Mouse (Mus musculus): ENCODE results near the gene Gm49383. TPM values are rescaled to one million over a fixed set of nuclear protein-coding genes. Genes with fewer than 3 reads are reported as not detected.

Gm49383 gene
- polyA plus RNA-seq, 1 experiment from 2014 or later, result 18.2 TPM

DNA sequence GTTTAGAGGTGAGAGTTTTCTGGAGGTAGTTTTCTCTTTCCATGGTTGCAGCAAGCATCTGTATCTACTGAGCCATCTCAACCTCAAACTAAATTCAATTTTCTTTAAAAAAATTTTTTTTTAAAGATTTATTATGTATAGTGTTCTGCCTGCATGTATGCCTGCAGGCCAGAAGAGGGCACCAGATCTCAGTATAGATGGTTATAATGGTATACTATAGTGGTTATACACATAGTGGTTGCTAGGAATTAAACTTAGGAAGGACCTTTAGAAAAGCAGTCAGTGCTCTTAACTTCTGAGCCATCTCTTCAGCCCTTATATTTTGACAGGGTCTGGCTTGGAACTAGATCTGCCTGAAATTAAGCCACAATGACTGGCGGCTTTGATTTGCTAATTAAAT lies 6.4 kb downstream of the Gm49383 start:
- Histone ChIP-seq H3K9ac (ENCODE audit: low read depth, low read length) (no peak overlapping the region), H3K36me3 (ENCODE audit: control insufficient read depth, insufficient read depth, low read length) (peaks cover 48% of the 10 kb centered on the region), H3K4me1 (ENCODE audit: control insufficient read depth, insufficient read depth, low read length) (peaks cover 5% of the 10 kb centered on the region), H3K27me3 (replicated peaks; ENCODE audit: control insufficient read depth, insufficient read depth, low read length) (no peaks in the 10 kb centered on the region), H3K4me3 (ENCODE audit: low read depth, low read length) (no peak overlapping the region), H3K9me3 (ENCODE audit: control insufficient read depth, low read length) (no peaks in the 10 kb centered on the region), H3K27ac (replicated peaks; ENCODE audit: low read depth, low read length) (no peak overlapping the region), H3K4me2 (ENCODE audit: low read depth, low read length) (no peak overlapping the region)
- 87% methylated on average over 1 of the region's 1 CpGs for WGBS
- ATAC-seq (ENCODE audit: low read depth) (no peak), DNase-seq (ENCODE audit: low spot score) (no peak)

- ATAC-seq (ENCODE audit: low read depth) (no peak), DNase-seq (ENCODE audit: low spot score) (no peak)
- H3K9ac ChIP-seq (ENCODE audit: low read depth, low read length), result no peak overlapping the region
- H3K36me3 ChIP-seq (ENCODE audit: control insufficient read depth, insufficient read depth, low read length), result peaks cover 48% of the 10 kb centered on the region
- H3K27me3 ChIP-seq (replicated peaks; ENCODE audit: control insufficient read depth, insufficient read depth, low read length), result no peaks in the 10 kb centered on the region
- H3K4me2 ChIP-seq (ENCODE audit: low read depth, low read length), result no peak overlapping the region
- H3K4me1 ChIP-seq (ENCODE audit: control insufficient read depth, insufficient read depth, low read length), result peaks cover 8% of the 10 kb centered on the region
- 85% methylated on average over 9 of the region's 9 CpGs for WGBS
- H3K27ac ChIP-seq (replicated peaks; ENCODE audit: low read depth, low read length), result no peak overlapping the region
- no peak overlapping the region for H3K4me3 ChIP-seq (ENCODE audit: low read depth, low read length)
- H3K9me3 ChIP-seq (ENCODE audit: control insufficient read depth, low read length), result no peaks in the 10 kb centered on the region
Observed at GRCm38 (mm10) chr12:69190074-69190473, 6.8 kb downstream of the Gm49383 start.

DNA sequence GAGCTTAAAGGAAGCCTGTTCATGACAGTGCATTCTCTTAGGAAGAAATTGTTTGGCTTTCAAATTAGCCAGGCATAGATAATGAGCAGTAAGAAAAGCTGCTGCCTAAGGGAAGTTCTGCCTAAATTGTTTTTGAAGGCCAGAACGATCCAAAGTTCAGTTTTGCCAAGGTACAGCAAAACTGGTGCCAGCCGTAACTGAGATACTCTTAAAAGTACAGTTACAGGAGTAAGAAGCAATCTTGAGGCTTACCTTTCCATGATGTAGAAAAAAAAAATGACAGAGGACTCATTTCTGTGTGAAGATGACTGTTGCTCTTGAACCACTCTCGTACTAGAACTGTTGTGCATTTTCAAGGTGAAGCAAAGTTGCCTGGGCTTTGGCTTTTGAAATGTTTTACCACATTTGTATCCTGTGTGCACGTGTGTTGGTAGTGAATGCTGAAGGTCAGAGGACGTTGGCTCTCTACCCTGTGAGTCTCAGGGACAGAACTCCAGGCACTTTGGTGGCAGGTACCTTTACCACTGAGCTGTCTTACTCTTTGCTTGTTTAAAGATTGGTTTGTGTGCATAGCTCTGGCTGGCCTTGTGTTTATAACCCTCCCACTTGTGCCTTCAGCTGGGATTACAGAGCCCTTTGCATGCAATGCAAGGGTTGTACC lies 10.0 kb downstream of the Gm49383 start:
- ATAC-seq (ENCODE audit: low read depth) (no peak), DNase-seq (ENCODE audit: low spot score) (no peak)
- Histone ChIP-seq H3K9me3 (ENCODE audit: control insufficient read depth, low read length) (no peaks in the 10 kb centered on the region), H3K27ac (replicated peaks; ENCODE audit: low read depth, low read length) (no peak overlapping the region), H3K4me1 (ENCODE audit: control insufficient read depth, insufficient read depth, low read length) (peaks cover 13% of the 10 kb centered on the region), H3K36me3 (ENCODE audit: control insufficient read depth, insufficient read depth, low read length) (peaks cover 48% of the 10 kb centered on the region), H3K27me3 (replicated peaks; ENCODE audit: control insufficient read depth, insufficient read depth, low read length) (no peaks in the 10 kb centered on the region), H3K9ac (ENCODE audit: low read depth, low read length) (0 out of 2 replicates have a peak overlapping the region, but pooled peaks have one; percentile 25), H3K4me2 (ENCODE audit: low read depth, low read length) (no peak overlapping the region), H3K4me3 (ENCODE audit: low read depth, low read length) (no peak overlapping the region)
- WGBS, result 74% methylated on average over 5 of the region's 5 CpGs

GRCm38 (mm10) chr12:69185371-69185770 lies 11.5 kb downstream of the Gm49383 start:
- Histone ChIP-seq H3K36me3 (ENCODE audit: control insufficient read depth, insufficient read depth, low read length) (peaks cover 46% of the 10 kb centered on the region), H3K4me1 (ENCODE audit: control insufficient read depth, insufficient read depth, low read length) (peaks cover 13% of the 10 kb centered on the region), H3K4me2 (ENCODE audit: low read depth, low read length) (peak overlapping the region; percentile 95), H3K9me3 (ENCODE audit: control insufficient read depth, low read length) (no peaks in the 10 kb centered on the region), H3K4me3 (ENCODE audit: low read depth, low read length) (peak overlapping the region; percentile 90), H3K27me3 (replicated peaks; ENCODE audit: control insufficient read depth, insufficient read depth, low read length) (no peaks in the 10 kb centered on the region), H3K27ac (replicated peaks; ENCODE audit: low read depth, low read length) (no peak overlapping the region), H3K9ac (ENCODE audit: low read depth, low read length) (peak overlapping the region; percentile 92)
- DNase-seq (ENCODE audit: low spot score), result no peak
- WGBS, result 72% methylated on average over 7 of the region's 7 CpGs
- no peak for ATAC-seq (ENCODE audit: low read depth)

- Histone ChIP-seq H3K27ac (replicated peaks; ENCODE audit: low read depth, low read length) (peak overlapping the region; percentile 86), H3K4me2 (ENCODE audit: low read depth, low read length) (peak overlapping the region; percentile 95), H3K36me3 (ENCODE audit: control insufficient read depth, insufficient read depth, low read length) (peaks cover 39% of the 10 kb centered on the region), H3K4me1 (ENCODE audit: control insufficient read depth, insufficient read depth, low read length) (peaks cover 13% of the 10 kb centered on the region), H3K4me3 (ENCODE audit: low read depth, low read length) (peak overlapping the region; percentile 90), H3K9ac (ENCODE audit: low read depth, low read length) (peak overlapping the region; percentile 92), H3K27me3 (replicated peaks; ENCODE audit: control insufficient read depth, insufficient read depth, low read length) (no peaks in the 10 kb centered on the region), H3K9me3 (ENCODE audit: control insufficient read depth, low read length) (no peaks in the 10 kb centered on the region)
- ATAC-seq (ENCODE audit: low read depth) (peak; percentile 60), DNase-seq (ENCODE audit: low spot score) (peak; percentile 44)
- 3% methylated on average over 62 of the region's 86 CpGs for WGBS
Observed at GRCm38 (mm10) chr12:69184342-69185295, 12.3 kb downstream of the Gm49383 start.

DNA sequence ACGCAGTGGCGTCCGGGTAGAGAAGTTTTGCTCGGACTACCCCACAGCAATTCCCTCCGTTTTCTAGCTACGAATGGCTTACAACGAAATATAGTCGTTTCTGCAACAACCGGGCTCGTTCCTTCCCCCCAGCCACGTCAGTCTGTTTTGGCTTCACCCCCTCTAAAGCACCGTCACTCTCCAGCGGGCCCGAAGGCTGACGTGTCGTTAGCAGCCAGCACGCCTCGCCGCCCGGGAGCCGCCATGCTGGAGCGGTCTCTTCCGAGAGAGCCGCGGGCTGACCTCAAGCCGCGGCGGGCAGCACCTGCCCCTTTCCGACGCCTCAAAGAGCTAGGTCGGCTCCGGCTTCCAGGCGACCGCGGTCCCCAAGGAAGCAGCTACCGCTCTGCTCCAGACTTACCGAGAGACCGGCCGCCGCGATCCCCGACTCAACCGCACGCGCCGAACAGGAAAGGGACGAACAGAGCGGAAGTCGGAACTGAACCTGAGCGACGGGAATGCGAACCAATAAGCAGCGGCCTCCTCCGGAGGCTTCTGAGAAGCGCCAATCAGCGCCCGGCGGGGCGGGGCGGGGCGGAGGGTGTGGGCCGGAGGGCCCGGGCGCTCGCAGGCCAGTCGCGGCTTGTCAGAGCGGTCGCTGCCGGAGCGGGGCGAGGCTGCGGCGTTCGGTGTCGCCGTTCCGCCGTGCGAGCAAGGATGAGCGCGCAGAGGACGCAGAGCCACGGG lies 13.2 kb downstream of the Gm49383 start, which contains the start of the genes Rpl36al and Mgat2:
Rpl36al (minus strand) TSS at position 501 of the 726 bp plus-strand sequence.
Mgat2 (plus strand) TSS at position 575 of the 726 bp plus-strand sequence.
- peak within 1 kb of the TSS; percentile 86 for H3K27ac ChIP-seq (replicated peaks; ENCODE audit: low read depth, low read length)
- peaks cover 32% of the 10 kb centered on the region for H3K36me3 ChIP-seq (ENCODE audit: control insufficient read depth, insufficient read depth, low read length)
- H3K4me3 ChIP-seq (ENCODE audit: low read depth, low read length), result peak within 1 kb of the TSS; percentile 90
- H3K9me3 ChIP-seq (ENCODE audit: control insufficient read depth, low read length), result no peaks in the 10 kb centered on the region
- H3K9ac ChIP-seq (ENCODE audit: low read depth, low read length), result peak within 1 kb of the TSS; percentile 92
- peaks cover 13% of the 10 kb centered on the region for H3K4me1 ChIP-seq (ENCODE audit: control insufficient read depth, insufficient read depth, low read length)
- peak; percentile 99 for DNase-seq (ENCODE audit: low spot score)
- under 1% methylated on average over 41 of the region's 84 CpGs for WGBS
- H3K4me2 ChIP-seq (ENCODE audit: low read depth, low read length), result peak within 1 kb of the TSS; percentile 95
- no peaks in the 10 kb centered on the region for H3K27me3 ChIP-seq (replicated peaks; ENCODE audit: control insufficient read depth, insufficient read depth, low read length)
- ATAC-seq (ENCODE audit: low read depth), result peak; percentile 99

DNA sequence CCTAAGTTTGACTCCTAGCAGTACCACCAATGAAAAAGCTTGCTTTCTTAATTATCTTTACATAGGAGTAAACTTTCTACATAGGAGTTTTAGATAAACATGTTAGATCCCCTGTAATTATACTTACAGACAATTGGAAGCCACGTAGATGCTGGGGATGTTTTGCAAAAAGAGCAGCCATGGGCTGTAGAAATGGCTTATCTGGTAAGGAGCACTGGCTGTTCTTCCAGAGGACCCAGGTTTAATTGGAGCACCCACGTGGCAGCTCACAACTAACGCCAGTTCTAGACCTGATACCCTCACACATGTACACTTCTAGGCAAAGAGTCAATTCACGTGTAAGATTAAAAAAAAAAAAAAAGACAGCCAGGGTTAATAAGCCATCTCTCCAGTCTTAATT lies 15.1 kb downstream of the Gm49383 start:
- no peak overlapping the region for H3K9ac ChIP-seq (ENCODE audit: low read depth, low read length)
- H3K27me3 ChIP-seq (replicated peaks; ENCODE audit: control insufficient read depth, insufficient read depth, low read length), result no peaks in the 10 kb centered on the region
- no peaks in the 10 kb centered on the region for H3K9me3 ChIP-seq (ENCODE audit: control insufficient read depth, low read length)
- H3K36me3 ChIP-seq (ENCODE audit: control insufficient read depth, insufficient read depth, low read length), result peaks cover 19% of the 10 kb centered on the region
- DNase-seq (ENCODE audit: low spot score) (no peak), ATAC-seq (ENCODE audit: low read depth) (no peak)
- H3K4me1 ChIP-seq (ENCODE audit: control insufficient read depth, insufficient read depth, low read length), result peaks cover 13% of the 10 kb centered on the region
- no peak overlapping the region for H3K27ac ChIP-seq (replicated peaks; ENCODE audit: low read depth, low read length)
- H3K4me2 ChIP-seq (ENCODE audit: low read depth, low read length), result no peak overlapping the region
- H3K4me3 ChIP-seq (ENCODE audit: low read depth, low read length), result no peak overlapping the region
- 87% methylated on average over 4 of the region's 4 CpGs for WGBS

- Histone ChIP-seq H3K27ac (replicated peaks; ENCODE audit: low read depth, low read length) (no peak overlapping the region), H3K9me3 (ENCODE audit: control insufficient read depth, low read length) (no peaks in the 10 kb centered on the region), H3K4me3 (ENCODE audit: low read depth, low read length) (no peak overlapping the region), H3K4me2 (ENCODE audit: low read depth, low read length) (no peak overlapping the region), H3K4me1 (ENCODE audit: control insufficient read depth, insufficient read depth, low read length) (0 out of 2 replicates have a peak, but pooled peaks cover 3% of the 10 kb centered on the region), H3K36me3 (ENCODE audit: control insufficient read depth, insufficient read depth, low read length) (peaks cover 32% of the 10 kb centered on the region), H3K9ac (ENCODE audit: low read depth, low read length) (no peak overlapping the region), H3K27me3 (replicated peaks; ENCODE audit: control insufficient read depth, insufficient read depth, low read length) (no peaks in the 10 kb centered on the region)
- DNase-seq (ENCODE audit: low spot score) (no peak), ATAC-seq (ENCODE audit: low read depth) (no peak)
- WGBS, result 61% methylated on average over 10 of the region's 12 CpGs
Observed at GRCm38 (mm10) chr12:69179371-69179770, 17.5 kb downstream of the Gm49383 start.

All from embryonic facial prominence, embryonic 14.5 days (tissue).